Mouse (Mus musculus): ENCODE measurements around the gene Rnf135. TPM values are rescaled to one million over a fixed set of nuclear protein-coding genes. Genes with fewer than 3 reads are reported as not detected.
"Not testable (repeated sequence)": the region's sequence is repeated elsewhere in the genome, so short reads cannot be mapped to it uniquely, and the experiment has no call there.

Rnf135 gene
- polyA plus RNA-seq, 1 experiment, result 7.6 TPM

DNA sequence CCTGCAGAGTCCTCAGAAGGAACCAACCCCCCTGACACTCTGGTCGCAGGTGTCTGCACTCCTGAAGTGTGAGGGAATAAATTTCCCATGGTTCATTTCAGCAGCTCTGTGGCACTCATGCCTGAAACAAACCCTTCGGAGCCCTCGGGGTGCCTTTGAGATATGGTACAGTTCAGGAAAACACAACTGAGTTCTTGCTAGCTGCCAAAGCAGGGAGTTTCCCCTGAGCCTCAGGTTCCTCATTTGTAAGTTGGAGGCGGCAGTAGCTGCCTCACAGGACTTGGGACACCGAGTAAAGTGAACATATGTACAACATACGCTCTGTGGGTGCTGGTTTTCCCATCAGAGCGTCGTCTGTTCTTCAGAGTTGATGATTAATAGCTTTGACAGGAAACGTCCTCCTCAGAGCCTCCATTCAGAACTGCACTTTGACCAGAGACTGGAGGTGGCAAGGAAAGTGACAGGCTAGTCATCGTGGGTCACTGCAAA lies 37.8 kb upstream of the Rnf135 start:
- no peak overlapping the region for H3K4me3 ChIP-seq (ENCODE audit: insufficient read depth, low read depth, low read length)
- TF ChIP-seq CTCF (conservative IDR thresholded peaks at IDR 0.05; ENCODE audit: insufficient read depth, insufficient read length, low read depth, low read length) (no peak), POLR2A (IDR thresholded peaks at IDR 0.05; ENCODE audit: low read depth, low read length) (no peak)
- no peaks in the 10 kb centered on the region for H3K27me3 ChIP-seq (replicated peaks; ENCODE audit: control insufficient read depth, insufficient read depth, low read length)
- H3K4me1 ChIP-seq (ENCODE audit: control insufficient read depth, insufficient read depth, low read length), result peaks cover 14% of the 10 kb centered on the region
- H3K36me3 ChIP-seq (ENCODE audit: control insufficient read depth, insufficient read depth, low read length), result no peaks in the 10 kb centered on the region
- DNase-seq, result peak; percentile 86
- peak overlapping the region; percentile 85 for H3K27ac ChIP-seq (ENCODE audit: insufficient read depth, low read depth, low read length)
- 8% methylated on average over 10 of the region's 10 CpGs for WGBS

DNA sequence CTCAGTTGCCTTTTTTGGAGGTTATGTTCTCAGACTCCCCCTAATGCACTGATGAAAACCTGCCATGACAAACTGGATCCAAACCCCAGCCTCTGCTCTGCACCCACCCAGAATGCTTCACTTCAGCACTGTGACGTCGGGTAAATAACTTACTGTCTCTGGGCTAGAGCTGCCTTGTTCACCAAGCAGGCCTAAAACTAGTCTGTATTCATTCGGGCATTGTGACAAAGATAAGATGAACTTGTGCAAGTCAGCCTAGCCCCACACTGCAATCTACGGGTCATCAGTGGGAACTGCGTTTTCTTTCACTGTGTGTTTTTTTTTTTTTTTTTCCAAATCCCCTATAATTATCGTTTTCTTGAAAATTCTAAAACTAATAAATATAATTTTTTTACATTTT lies 35.9 kb upstream of the Rnf135 start:
- H3K4me3 ChIP-seq (ENCODE audit: insufficient read depth, low read depth, low read length), result no peak overlapping the region
- H3K4me1 ChIP-seq (ENCODE audit: control insufficient read depth, insufficient read depth, low read length), result peaks cover 12% of the 10 kb centered on the region
- H3K27me3 ChIP-seq (replicated peaks; ENCODE audit: control insufficient read depth, insufficient read depth, low read length), result no peaks in the 10 kb centered on the region
- no peaks in the 10 kb centered on the region for H3K36me3 ChIP-seq (ENCODE audit: control insufficient read depth, insufficient read depth, low read length)
- TF ChIP-seq POLR2A (IDR thresholded peaks at IDR 0.05; ENCODE audit: low read depth, low read length) (no peak), CTCF (conservative IDR thresholded peaks at IDR 0.05; ENCODE audit: insufficient read depth, insufficient read length, low read depth, low read length) (no peak)
- peak; percentile 41 for DNase-seq
- WGBS, result 68% methylated on average over 6 of the region's 6 CpGs
- peak overlapping the region; percentile 77 for H3K27ac ChIP-seq (ENCODE audit: insufficient read depth, low read depth, low read length)

DNA sequence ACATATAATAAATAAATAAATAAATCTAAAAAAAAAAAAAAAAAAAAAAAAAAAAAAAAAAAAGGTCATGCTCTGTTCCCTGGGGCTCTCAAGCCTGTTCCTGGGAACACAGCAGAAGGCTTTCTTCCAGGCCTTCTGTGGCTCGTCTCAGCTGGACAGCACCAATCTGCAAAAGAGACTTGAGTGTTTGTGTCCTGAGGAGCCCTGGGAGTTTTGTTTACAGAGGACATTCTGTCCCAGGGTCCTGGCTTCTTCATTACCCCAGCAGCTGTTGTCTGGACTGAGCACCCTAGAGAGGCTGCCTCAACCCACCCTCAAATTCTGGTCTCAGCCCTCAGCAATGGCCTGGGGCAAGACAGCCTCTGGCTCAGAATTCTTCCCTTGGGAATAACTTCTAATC lies 35.3 kb upstream of the Rnf135 start:
- no peaks in the 10 kb centered on the region for H3K36me3 ChIP-seq (ENCODE audit: control insufficient read depth, insufficient read depth, low read length)
- 32% methylated on average over 1 of the region's 1 CpGs for WGBS
- no peaks in the 10 kb centered on the region for H3K27me3 ChIP-seq (replicated peaks; ENCODE audit: control insufficient read depth, insufficient read depth, low read length)
- DNase-seq, result peak; percentile 75
- TF ChIP-seq POLR2A (IDR thresholded peaks at IDR 0.05; ENCODE audit: low read depth, low read length) (no peak), CTCF (conservative IDR thresholded peaks at IDR 0.05; ENCODE audit: insufficient read depth, insufficient read length, low read depth, low read length) (no peak)
- H3K4me1 ChIP-seq (ENCODE audit: control insufficient read depth, insufficient read depth, low read length), result peaks cover 9% of the 10 kb centered on the region
- no peak overlapping the region for H3K27ac ChIP-seq (ENCODE audit: insufficient read depth, low read depth, low read length)
- no peak overlapping the region for H3K4me3 ChIP-seq (ENCODE audit: insufficient read depth, low read depth, low read length)

DNA sequence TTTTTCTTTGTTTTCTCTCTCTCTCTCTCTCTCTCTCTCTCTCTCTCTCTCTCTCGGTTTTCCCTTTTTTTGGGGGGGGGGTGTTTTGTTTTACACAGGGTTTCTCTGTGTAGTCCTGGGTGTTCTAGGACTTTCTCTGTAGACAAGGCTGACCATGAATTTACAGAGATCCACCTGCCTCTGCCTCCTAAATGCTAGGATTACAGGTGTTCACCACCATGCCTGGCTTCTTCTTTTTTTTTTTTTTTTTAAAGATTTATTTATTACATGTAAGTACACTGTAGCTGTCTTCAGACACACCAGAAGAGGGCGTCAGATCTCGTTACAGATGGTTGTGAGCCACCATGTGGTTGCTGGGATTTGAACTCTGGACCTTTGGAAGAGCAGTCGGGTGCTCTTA lies 34.7 kb upstream of the Rnf135 start:
- WGBS, result 65% methylated on average over 4 of the region's 4 CpGs
- not testable (repeated sequence) for H3K36me3 ChIP-seq (ENCODE audit: control insufficient read depth, insufficient read depth, low read length); H3K27me3 ChIP-seq (replicated peaks; ENCODE audit: control insufficient read depth, insufficient read depth, low read length); DNase-seq; H3K4me3 ChIP-seq (ENCODE audit: insufficient read depth, low read depth, low read length); H3K27ac ChIP-seq (ENCODE audit: insufficient read depth, low read depth, low read length)
- H3K4me1 ChIP-seq (ENCODE audit: control insufficient read depth, insufficient read depth, low read length), result peaks cover 13% of the 10 kb centered on the region

DNA sequence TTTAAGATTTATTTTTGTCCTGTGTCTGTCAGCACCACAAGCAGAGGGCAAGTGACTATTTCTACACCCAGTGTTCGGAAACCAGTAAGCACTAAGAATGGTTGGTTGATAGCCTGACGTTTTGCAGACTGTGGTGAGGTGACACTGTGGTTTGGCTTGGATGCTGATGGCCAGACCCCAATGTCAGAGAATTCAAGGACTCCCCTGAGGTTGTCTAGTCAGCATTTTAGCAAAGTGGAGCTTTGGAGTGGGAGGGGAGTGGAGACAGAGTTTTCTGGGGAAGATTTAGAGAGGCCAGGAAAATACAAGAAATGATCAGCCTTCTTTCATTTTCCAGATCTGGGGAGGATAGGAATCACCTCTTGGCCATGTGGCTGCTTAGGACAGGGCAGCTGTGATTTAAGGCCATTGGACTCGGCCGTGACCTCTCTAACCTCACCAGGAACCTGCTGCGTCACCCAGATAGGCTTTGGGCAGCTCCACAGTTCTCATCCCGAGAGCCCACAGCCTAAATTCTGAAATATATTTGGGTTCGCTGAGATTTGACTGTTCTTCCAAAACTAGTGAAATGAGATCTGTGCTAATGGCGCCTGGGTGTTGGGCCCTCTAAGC lies 34.1 kb upstream of the Rnf135 start:
- Histone ChIP-seq H3K27ac (ENCODE audit: insufficient read depth, low read depth, low read length) (peak overlapping the region; percentile 39), H3K4me3 (ENCODE audit: insufficient read depth, low read depth, low read length) (no peak overlapping the region), H3K27me3 (replicated peaks; ENCODE audit: control insufficient read depth, insufficient read depth, low read length) (no peaks in the 10 kb centered on the region), H3K4me1 (ENCODE audit: control insufficient read depth, insufficient read depth, low read length) (peaks cover 13% of the 10 kb centered on the region), H3K36me3 (ENCODE audit: control insufficient read depth, insufficient read depth, low read length) (no peaks in the 10 kb centered on the region)
- peak; percentile 51 for DNase-seq
- 81% methylated on average over 8 of the region's 8 CpGs for WGBS
- TF ChIP-seq POLR2A (IDR thresholded peaks at IDR 0.05; ENCODE audit: low read depth, low read length) (no peak), CTCF (conservative IDR thresholded peaks at IDR 0.05; ENCODE audit: insufficient read depth, insufficient read length, low read depth, low read length) (no peak)

DNA sequence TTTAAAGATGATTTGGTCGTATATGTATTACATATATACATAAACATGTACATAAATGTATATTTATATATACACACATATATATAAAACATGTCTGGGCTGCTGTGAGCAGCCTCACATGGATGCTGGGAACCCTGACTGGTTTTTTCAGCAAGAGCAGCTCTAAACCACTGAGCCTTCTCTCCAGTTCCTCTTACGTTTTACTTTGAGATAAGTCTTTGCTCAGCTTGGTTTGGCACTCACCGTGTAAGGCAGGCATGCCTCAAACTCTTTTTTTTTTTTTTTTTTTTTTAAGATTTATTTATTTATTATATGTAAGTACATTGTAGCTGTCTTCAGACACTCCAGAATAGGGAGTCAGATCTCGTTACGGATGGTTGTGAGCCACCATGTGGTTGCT lies 33.1 kb upstream of the Rnf135 start:
- Histone ChIP-seq H3K4me1 (ENCODE audit: control insufficient read depth, insufficient read depth, low read length) (peaks cover 12% of the 10 kb centered on the region), H3K36me3 (ENCODE audit: control insufficient read depth, insufficient read depth, low read length) (no peaks in the 10 kb centered on the region), H3K27ac (ENCODE audit: insufficient read depth, low read depth, low read length) (no peak overlapping the region), H3K4me3 (ENCODE audit: insufficient read depth, low read depth, low read length) (no peak overlapping the region), H3K27me3 (replicated peaks; ENCODE audit: control insufficient read depth, insufficient read depth, low read length) (no peaks in the 10 kb centered on the region)
- WGBS, result 64% methylated on average over 5 of the region's 5 CpGs
- no peak for DNase-seq
- TF ChIP-seq POLR2A (IDR thresholded peaks at IDR 0.05; ENCODE audit: low read depth, low read length) (no peak), CTCF (conservative IDR thresholded peaks at IDR 0.05; ENCODE audit: insufficient read depth, insufficient read length, low read depth, low read length) (no peak)

DNA sequence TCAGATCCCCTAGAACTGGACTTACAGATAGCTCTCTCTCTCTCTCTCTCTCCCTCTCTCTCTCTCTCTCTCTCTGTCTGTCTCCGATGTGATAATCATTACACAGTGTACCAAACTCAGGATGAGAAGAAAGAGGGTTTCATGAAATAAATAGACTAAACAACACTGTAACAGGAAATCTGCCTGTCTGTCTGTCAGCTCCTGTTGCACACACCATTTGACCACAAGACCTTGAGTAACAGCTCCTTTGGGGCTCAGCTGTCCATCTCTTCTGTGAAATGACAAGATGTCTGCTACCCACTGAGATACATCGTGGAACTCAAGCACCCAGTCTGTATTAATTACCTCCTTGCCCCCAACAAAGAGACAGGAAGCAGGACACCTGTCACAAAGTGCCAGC lies 32.1 kb upstream of the Rnf135 start:
- TF ChIP-seq POLR2A (IDR thresholded peaks at IDR 0.05; ENCODE audit: low read depth, low read length) (no peak), CTCF (conservative IDR thresholded peaks at IDR 0.05; ENCODE audit: insufficient read depth, insufficient read length, low read depth, low read length) (no peak)
- no peaks in the 10 kb centered on the region for H3K27me3 ChIP-seq (replicated peaks; ENCODE audit: control insufficient read depth, insufficient read depth, low read length)
- no peak for DNase-seq
- no peak overlapping the region for H3K27ac ChIP-seq (ENCODE audit: insufficient read depth, low read depth, low read length)
- WGBS, result 38% methylated on average over 2 of the region's 2 CpGs
- H3K4me3 ChIP-seq (ENCODE audit: insufficient read depth, low read depth, low read length), result no peak overlapping the region
- peaks cover 6% of the 10 kb centered on the region; the same call in 1 of the 2 replicates for H3K4me1 ChIP-seq (ENCODE audit: control insufficient read depth, insufficient read depth, low read length)
- no peaks in the 10 kb centered on the region for H3K36me3 ChIP-seq (ENCODE audit: control insufficient read depth, insufficient read depth, low read length)
